Mouse (Mus musculus) stomach, embryonic 14.5 days (tissue): ENCODE results near the gene Plekha1. TPM values are rescaled to one million over a fixed set of nuclear protein-coding genes. Genes with fewer than 3 reads are reported as not detected.
A peak's percentile ranks its signal among the peaks of the same experiment; 100 is the strongest.

Experiments
- ATAC-seq: fragments of 200-750 bp; cut with Nextera tagmentation; 2 replicates; pipeline ENCODE4 v1.8.0; 2017; ENCODE audit warnings: low read depth, moderate TSS enrichment; ENCODE audit not compliant: insufficient number of reproducible peaks, insufficient read depth, low FRiP score
- H3K27ac ChIP-seq: fragments of 300-500 bp; sonication (generic); 2 replicates; pipeline ENCODE4 v1.5.1; 2014; ENCODE audit warnings: mild to moderate bottlenecking, low read length, moderate library complexity, mixed read lengths
- H3K27me3 ChIP-seq: fragments of 300-500 bp; sonication (generic); 2 replicates; pipeline ENCODE4 v1.6.1; 2014; ENCODE audit warnings: low read length, control low read depth, mixed read lengths; ENCODE audit not compliant: control insufficient read depth, insufficient read depth
- H3K36me3 ChIP-seq: fragments of 300-500 bp; sonication (generic); 2 replicates; pipeline ENCODE4 v1.6.1; 2014; ENCODE audit warnings: mild to moderate bottlenecking, control low read depth, low read length, moderate library complexity, mixed read lengths; ENCODE audit not compliant: control insufficient read depth, insufficient read depth
- H3K4me1 ChIP-seq: fragments of 300-500 bp; sonication (generic); 2 replicates; pipeline ENCODE4 v1.6.1; 2014; ENCODE audit warnings: low read length, control low read depth, mixed read lengths; ENCODE audit not compliant: control insufficient read depth, insufficient read depth
- H3K4me2 ChIP-seq: fragments of 300-500 bp; sonication (generic); replicated peaks from 2 replicates; pipeline ENCODE4 v1.6.1; 2014; ENCODE audit warnings: low read depth, low read length, control low read depth
- H3K4me3 ChIP-seq: fragments of 300-500 bp; sonication (generic); 2 replicates; pipeline ENCODE4 v1.5.1; 2014; ENCODE audit warnings: low read depth, low read length, control low read depth
- H3K9ac ChIP-seq: fragments of 300-500 bp; sonication (generic); replicated peaks from 2 replicates; pipeline ENCODE4 v1.6.1; 2014; ENCODE audit warnings: low read depth, mild to moderate bottlenecking, control low read depth, low read length, moderate library complexity, mixed read lengths
- H3K9me3 ChIP-seq: fragments of 300-500 bp; sonication (generic); 2 replicates; pipeline ENCODE4 v1.6.1; 2016; ENCODE audit warnings: low read depth, low read length, control low read depth; ENCODE audit not compliant: control insufficient read depth
- WGBS: fragments of 180-500 bp; shearing (Covaris S2); extraction: QIAGEN DNeasy Blood & Tissue Kit; methylation state at CpG from one replicate; pipeline ENCODE4 v1.1.7; 2014; 5-methylcytosine and 5-hydroxymethylcytosine counted together
- polyA plus RNA-seq: library from polyadenylated mRNA; unstranded; fragments of >200 nt; fragmentation: Nextera tagmentation; extraction: Ambion mirVana; gene quantifications from 2 replicates; pipeline ENCODE4 v1.2.1, GENCODE M21; 2014

Plekha1 gene
- polyA plus RNA-seq, 1 experiment from 2014 or later: 47.1 TPM

DNA sequence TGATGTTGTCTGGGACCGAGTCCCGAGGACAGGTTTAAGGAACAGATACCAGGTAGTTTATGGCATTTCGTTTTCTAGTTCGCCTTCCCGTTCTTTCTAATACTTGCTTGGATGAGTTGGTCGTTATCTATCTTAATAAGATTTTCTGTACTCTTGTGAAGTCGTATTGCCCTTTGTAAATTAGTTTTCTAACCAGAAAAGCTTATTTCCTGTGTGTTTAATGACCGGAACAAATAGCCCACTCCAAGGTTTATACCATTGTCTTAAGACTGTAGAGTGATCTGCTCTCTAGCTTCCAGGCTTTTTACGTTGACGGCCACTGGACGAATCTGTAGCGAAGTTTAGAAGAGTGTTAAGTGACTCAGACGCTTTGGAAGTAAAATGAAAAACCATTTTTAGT lies 1.1 kb downstream of the Plekha1 start:
- Histone ChIP-seq H3K9ac (peak overlapping the region; percentile 66), H3K36me3 (no peaks in the 10 kb centered on the region), H3K4me2 (peak overlapping the region; percentile 57), H3K9me3 (no peaks in the 10 kb centered on the region), H3K27ac (no peak overlapping the region; the same call in 1 of the 2 replicates), H3K4me3 (peak overlapping the region; percentile 74), H3K27me3 (no peaks in the 10 kb centered on the region), H3K4me1 (peaks cover 3% of the 10 kb centered on the region; the same call in 1 of the 2 replicates)
- ATAC-seq: no peak
- WGBS: 1% methylated on average over 13 of the region's 13 CpGs

DNA sequence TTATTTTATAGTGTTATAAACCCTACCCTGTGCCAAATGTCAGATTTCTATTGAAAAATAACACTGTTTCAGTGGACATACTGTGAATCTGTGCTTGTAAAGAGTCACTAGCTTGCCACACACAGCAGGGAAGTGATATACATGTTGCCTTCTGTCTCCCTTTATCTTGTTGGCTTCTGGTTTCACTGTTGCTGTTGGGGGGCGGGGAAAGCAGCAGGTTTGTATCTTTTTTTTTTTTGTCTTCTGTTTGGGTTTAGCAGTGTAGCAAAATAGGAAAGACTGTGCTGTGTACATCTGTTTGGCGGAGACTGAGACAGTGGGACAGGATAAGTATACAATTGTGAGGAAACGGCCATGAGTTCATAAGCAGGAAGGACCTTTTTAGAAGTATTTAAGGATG lies 1.7 kb downstream of the Plekha1 start:
- Histone ChIP-seq H3K4me1 (no peaks in the 10 kb centered on the region; the same call in 1 of the 2 replicates), H3K36me3 (no peaks in the 10 kb centered on the region), H3K9me3 (no peaks in the 10 kb centered on the region), H3K9ac (no peak overlapping the region), H3K27me3 (no peaks in the 10 kb centered on the region), H3K27ac (no peak overlapping the region), H3K4me2 (peak overlapping the region; percentile 57; the same call in 1 of the 2 replicates), H3K4me3 (peak overlapping the region; percentile 74; the same call in 1 of the 2 replicates)
- no peak for ATAC-seq
- WGBS: 57% methylated on average over 3 of the region's 3 CpGs

DNA sequence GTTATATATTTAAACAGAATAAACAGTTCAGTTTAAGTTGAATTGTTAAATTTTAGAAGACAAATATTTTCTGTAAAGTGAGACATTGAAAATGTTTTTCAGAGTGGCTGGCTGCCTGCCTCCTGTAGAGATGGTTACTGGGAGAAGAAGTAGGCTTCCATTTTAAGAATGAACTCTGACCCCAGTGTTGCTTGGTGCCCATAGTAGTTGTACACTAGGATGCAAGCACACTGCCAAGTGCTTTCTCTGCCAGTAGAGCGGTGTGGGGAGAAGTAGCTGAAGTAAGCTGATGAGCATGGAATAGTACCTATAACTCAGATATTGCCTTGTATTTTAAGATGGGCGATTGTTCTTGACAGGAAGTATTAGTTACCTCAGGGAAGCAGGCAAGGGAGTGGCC lies 18.6 kb downstream of the Plekha1 start:
- Histone ChIP-seq H3K9ac (no peak overlapping the region), H3K4me3 (no peak overlapping the region), H3K36me3 (peaks cover 7% of the 10 kb centered on the region; the same call in 1 of the 2 replicates), H3K27me3 (no peaks in the 10 kb centered on the region), H3K9me3 (no peaks in the 10 kb centered on the region), H3K4me1 (no peaks in the 10 kb centered on the region), H3K27ac (no peak overlapping the region), H3K4me2 (no peak overlapping the region)
- ATAC-seq: no peak
- 91% methylated on average over 2 of the region's 2 CpGs for WGBS

DNA sequence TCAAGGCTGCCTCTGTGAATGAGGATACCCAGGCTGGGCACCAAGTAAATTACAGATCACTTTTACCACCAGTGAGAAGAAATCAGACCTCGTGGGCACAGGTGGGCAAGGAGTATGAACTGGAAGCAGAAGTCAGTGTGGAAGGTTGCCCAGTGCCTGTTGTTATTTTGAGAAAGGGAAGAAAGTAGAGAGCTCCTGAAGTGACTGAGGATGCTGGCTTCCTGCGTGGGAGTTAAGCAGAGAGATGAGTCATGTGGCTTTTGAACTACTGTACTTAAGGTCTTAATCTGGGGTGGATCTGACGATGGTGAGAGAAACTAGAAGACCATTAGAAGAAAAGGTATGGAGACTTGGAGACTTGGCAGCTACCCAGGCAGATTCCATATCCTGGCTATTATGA lies 20.7 kb downstream of the Plekha1 start:
- 72% methylated on average over 3 of the region's 3 CpGs for WGBS

DNA sequence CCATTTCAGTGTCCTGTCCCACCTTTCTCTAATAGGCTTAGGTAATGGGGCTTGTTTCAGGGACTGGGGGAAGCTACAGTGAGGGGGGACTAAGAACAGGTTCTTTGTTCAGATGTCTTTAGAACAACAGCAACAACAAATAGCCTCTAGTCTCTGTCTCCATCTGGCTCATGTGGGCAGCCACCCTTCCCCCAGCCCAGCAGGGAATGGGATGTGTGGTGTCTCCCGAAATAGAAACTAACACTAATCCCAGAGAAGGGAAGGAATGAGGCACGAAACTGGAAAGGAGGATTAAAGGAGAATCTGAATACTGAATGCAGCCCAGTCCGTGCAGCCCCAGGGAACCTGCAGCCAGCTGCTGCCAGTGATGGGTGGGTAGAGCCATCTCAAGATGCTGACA lies 22.4 kb downstream of the Plekha1 start:
- peaks cover 1% of the 10 kb centered on the region for H3K36me3 ChIP-seq
- WGBS: 43% methylated on average over 3 of the region's 3 CpGs
- no peak overlapping the region for H3K4me3 ChIP-seq
- no peak overlapping the region for H3K4me2 ChIP-seq
- ATAC-seq: no peak
- H3K27ac ChIP-seq: no peak overlapping the region
- H3K9me3 ChIP-seq: no peaks in the 10 kb centered on the region
- H3K4me1 ChIP-seq: no peaks in the 10 kb centered on the region
- H3K27me3 ChIP-seq: no peaks in the 10 kb centered on the region
- H3K9ac ChIP-seq: no peak overlapping the region

More for the DNA sequence above, 20.7 kb downstream of the Plekha1 start:
- H3K9me3 ChIP-seq: no peaks in the 10 kb centered on the region
- H3K36me3 ChIP-seq: peaks cover 7% of the 10 kb centered on the region; the same call in 1 of the 2 replicates
- H3K27ac ChIP-seq: no peak overlapping the region
- ATAC-seq: no peak
- H3K9ac ChIP-seq: no peak overlapping the region
- H3K27me3 ChIP-seq: no peaks in the 10 kb centered on the region
- H3K4me2 ChIP-seq: no peak overlapping the region
- no peaks in the 10 kb centered on the region for H3K4me1 ChIP-seq
- H3K4me3 ChIP-seq: no peak overlapping the region

DNA sequence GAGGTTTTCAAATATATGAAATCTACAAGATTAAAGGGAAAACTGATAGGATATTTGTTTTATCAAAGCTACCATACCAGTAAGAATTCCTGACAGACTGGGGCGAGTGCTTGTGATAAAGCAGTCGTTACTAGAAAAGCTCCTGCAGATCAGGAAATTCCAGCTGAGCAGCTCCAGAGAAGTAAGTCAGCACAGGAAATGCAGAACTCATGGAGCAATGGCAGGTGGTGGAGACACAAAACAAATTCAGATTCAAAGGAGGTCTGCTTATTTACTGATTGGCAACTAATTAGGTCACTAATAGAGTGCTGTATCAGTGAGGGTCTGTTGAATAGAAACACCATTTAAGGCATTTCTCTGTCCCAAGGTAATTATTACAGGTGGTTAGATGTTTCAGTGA lies 25.3 kb downstream of the Plekha1 start:
- H3K4me2 ChIP-seq: no peak overlapping the region
- no peaks in the 10 kb centered on the region; the same call in none of the 2 replicates for H3K36me3 ChIP-seq
- no peak overlapping the region for H3K27ac ChIP-seq
- ATAC-seq: no peak
- H3K4me1 ChIP-seq: no peaks in the 10 kb centered on the region
- WGBS: 30% methylated on average over 2 of the region's 2 CpGs
- no peak overlapping the region for H3K9ac ChIP-seq
- no peak overlapping the region for H3K4me3 ChIP-seq
- no peaks in the 10 kb centered on the region for H3K27me3 ChIP-seq
- H3K9me3 ChIP-seq: no peaks in the 10 kb centered on the region

DNA sequence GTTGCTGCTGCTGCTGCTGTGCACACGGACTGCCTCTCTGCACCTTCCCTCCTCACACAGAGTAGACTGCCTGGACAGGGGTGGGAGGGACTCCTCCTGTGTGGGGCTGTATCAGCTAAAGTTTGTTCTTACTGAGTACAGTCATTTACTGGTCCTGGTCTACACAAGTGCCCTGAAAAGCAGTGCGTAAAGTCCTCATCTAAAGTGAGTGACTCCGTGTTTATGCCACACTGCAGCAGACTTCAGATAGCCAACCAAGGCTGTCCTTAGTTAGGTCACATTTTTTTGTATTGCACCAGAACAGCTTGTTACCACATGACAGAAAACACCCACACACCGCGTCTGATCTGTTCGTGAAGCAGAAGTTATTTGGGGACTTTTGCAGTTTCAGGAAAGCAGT lies 27.4 kb downstream of the Plekha1 start:
- H3K36me3 ChIP-seq: no peaks in the 10 kb centered on the region; the same call in none of the 2 replicates
- H3K4me1 ChIP-seq: no peaks in the 10 kb centered on the region
- H3K9me3 ChIP-seq: no peaks in the 10 kb centered on the region
- H3K27me3 ChIP-seq: no peaks in the 10 kb centered on the region
- 76% methylated on average over 6 of the region's 6 CpGs for WGBS
- no peak overlapping the region for H3K27ac ChIP-seq
- no peak overlapping the region for H3K9ac ChIP-seq
- H3K4me3 ChIP-seq: no peak overlapping the region
- H3K4me2 ChIP-seq: no peak overlapping the region
- ATAC-seq: no peak

DNA sequence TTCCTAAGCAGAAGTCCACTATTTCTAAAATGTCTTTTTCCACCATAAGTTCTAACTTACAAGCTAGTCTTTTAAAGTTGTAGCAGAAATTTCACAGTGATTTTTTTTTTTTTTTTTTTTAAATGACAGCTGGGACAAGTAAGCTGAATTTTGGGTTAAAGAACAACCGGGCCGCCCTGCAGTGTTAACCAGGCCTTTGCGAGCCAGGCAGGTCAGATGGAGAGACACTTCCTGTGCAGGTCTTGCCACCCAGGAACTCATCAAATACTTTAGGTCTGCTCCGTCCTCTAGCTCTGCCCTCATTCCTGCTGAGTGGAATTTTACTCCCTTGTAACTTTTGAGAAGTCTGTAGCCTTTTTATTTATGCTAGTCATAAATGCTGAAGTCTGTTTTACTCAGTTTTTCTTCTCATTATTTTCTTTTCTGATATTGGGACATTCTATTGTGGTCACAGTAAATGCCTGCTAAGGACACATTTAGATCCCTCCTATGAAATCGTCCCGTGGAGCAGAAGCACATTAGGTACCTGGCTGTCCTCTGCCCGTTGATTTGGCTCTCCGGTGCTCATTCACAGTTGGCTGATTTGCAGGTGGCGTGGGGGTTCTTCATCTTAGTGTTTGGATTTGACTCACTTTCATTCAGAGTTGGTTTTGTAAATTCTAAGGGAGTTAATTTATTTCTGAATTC lies 29.5 kb downstream of the Plekha1 start:
- no peaks in the 10 kb centered on the region for H3K4me1 ChIP-seq
- no peak overlapping the region for H3K27ac ChIP-seq
- 79% methylated on average over 9 of the region's 9 CpGs for WGBS
- H3K9ac ChIP-seq: no peak overlapping the region
- no peak for ATAC-seq
- H3K27me3 ChIP-seq: no peaks in the 10 kb centered on the region
- no peak overlapping the region for H3K4me3 ChIP-seq
- H3K36me3 ChIP-seq: peaks cover 3% of the 10 kb centered on the region
- no peaks in the 10 kb centered on the region for H3K9me3 ChIP-seq
- no peak overlapping the region for H3K4me2 ChIP-seq

DNA sequence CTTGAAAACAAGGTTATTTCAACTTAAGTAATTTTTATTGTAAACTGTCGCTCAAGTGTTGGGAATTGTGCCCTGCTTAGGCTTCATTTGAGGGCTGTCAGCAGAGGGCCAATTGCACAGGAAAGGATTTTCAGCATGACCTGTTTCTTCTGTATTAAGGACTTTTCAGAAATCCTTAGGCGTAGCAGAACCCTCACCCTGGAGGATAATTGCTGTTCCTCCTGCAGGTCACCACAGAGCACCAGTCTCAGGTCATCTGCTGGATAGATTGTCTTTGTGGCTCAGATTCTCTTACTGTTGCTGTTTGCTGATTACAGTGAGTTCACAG lies 30.0 kb downstream of the Plekha1 start:
- peaks cover 5% of the 10 kb centered on the region for H3K36me3 ChIP-seq
- WGBS: 78% methylated on average over 2 of the region's 2 CpGs

More for the DNA sequence above, 30.0 kb downstream of the Plekha1 start:
- no peak overlapping the region for H3K27ac ChIP-seq
- H3K4me2 ChIP-seq: no peak overlapping the region
- H3K4me3 ChIP-seq: no peak overlapping the region
- no peaks in the 10 kb centered on the region for H3K4me1 ChIP-seq
- H3K9ac ChIP-seq: no peak overlapping the region
- no peak for ATAC-seq
- no peaks in the 10 kb centered on the region for H3K27me3 ChIP-seq
- H3K9me3 ChIP-seq: no peaks in the 10 kb centered on the region
